Mouse (Mus musculus) myocyte (in vitro differentiated cells): ENCODE data around the gene Olfr603. TPM values are rescaled to one million over a fixed set of nuclear protein-coding genes. Genes with fewer than 3 reads are reported as not detected.

ENCODE experiments used
- H3K27me3 ChIP-seq: one replicate; pipeline ENCODE4 v1.6.1; 2011; ENCODE audit not compliant: control insufficient read depth, insufficient read depth, insufficient read length
- H3K36me3 ChIP-seq: one replicate; pipeline ENCODE4 v1.6.1; 2011; ENCODE audit not compliant: control insufficient read depth, insufficient read depth
- H3K4me2 ChIP-seq: one replicate; pipeline ENCODE4 v1.6.1; 2011; ENCODE audit warnings: low read depth, control low read depth
- H3K4me3 ChIP-seq: one replicate; pipeline ENCODE4 v1.5.1; 2011; ENCODE audit warnings: mild to moderate bottlenecking, control low read depth, moderate library complexity
- H3K79me2 ChIP-seq: one replicate; pipeline ENCODE4 v1.6.1; 2011; ENCODE audit not compliant: control insufficient read depth, insufficient read depth
- H3ac ChIP-seq: one replicate; pipeline ENCODE4 v1.6.1; 2011; ENCODE audit not compliant: control insufficient read depth, insufficient read length
- CEBPB ChIP-seq: IDR thresholded peaks from 2 replicates; pipeline ENCODE4 v1.6.1; 2011; ENCODE audit warnings: mild to moderate bottlenecking, moderate library complexity; ENCODE audit not compliant: poor library complexity, insufficient read depth, severe bottlenecking
- E2F4 ChIP-seq: IDR thresholded peaks from one replicate; pipeline ENCODE4 v1.6.1; 2011; ENCODE audit warnings: mild to moderate bottlenecking, control low read depth, moderate library complexity; ENCODE audit not compliant: insufficient read depth
- MAX ChIP-seq: IDR thresholded peaks from one replicate; pipeline ENCODE4 v1.6.1; 2011; ENCODE audit warnings: low read depth, mild to moderate bottlenecking, control low read depth
- MYOD1 ChIP-seq, 3 experiments: IDR thresholded peaks; one replicate each; pipeline ENCODE4 v1.6.1; 2011; ENCODE audit warnings: control low read depth in 2 of 3, low read depth in 2 of 3, mild to moderate bottlenecking in 2 of 3, moderate library complexity in 1 of 3; ENCODE audit not compliant: insufficient read length in 2 of 3, control insufficient read depth in 1 of 3
- MYOG ChIP-seq, 3 experiments: IDR thresholded peaks; one replicate each; pipeline ENCODE4 v1.6.1; 2011; ENCODE audit warnings: control low read depth in 2 of 3, low read depth in 2 of 3, mild to moderate bottlenecking in 2 of 3; ENCODE audit not compliant: insufficient read length in 2 of 3, control insufficient read depth in 1 of 3, insufficient read depth in 1 of 3
- POLR2A ChIP-seq: IDR thresholded peaks from one replicate; pipeline ENCODE4 v1.6.1; 2011; ENCODE audit warnings: low read depth, mild to moderate bottlenecking, control low read depth, moderate library complexity; ENCODE audit not compliant: insufficient read length
- POLR2AphosphoS2 ChIP-seq: IDR thresholded peaks from one replicate; pipeline ENCODE4 v1.6.1; 2011; ENCODE audit warnings: low read depth, control low read depth; ENCODE audit not compliant: insufficient read length
- REST ChIP-seq: IDR thresholded peaks from one replicate; pipeline ENCODE4 v1.6.1; 2011; ENCODE audit warnings: mild to moderate bottlenecking, control low read depth, moderate library complexity; ENCODE audit not compliant: insufficient read depth, insufficient read length
- SRF ChIP-seq: IDR thresholded peaks from one replicate; pipeline ENCODE4 v1.6.1; 2011; ENCODE audit warnings: low read depth; ENCODE audit not compliant: control insufficient read depth, insufficient read length
- TCF12 ChIP-seq: IDR thresholded peaks from one replicate; pipeline ENCODE4 v1.6.1; 2011; ENCODE audit warnings: mild to moderate bottlenecking, control low read depth; ENCODE audit not compliant: poor library complexity, insufficient read depth, severe bottlenecking
- TCF3 ChIP-seq: IDR thresholded peaks from one replicate; pipeline ENCODE4 v1.6.1; 2011; ENCODE audit warnings: low read depth, control low read depth; ENCODE audit not compliant: insufficient read length
- USF1 ChIP-seq: IDR thresholded peaks from one replicate; pipeline ENCODE4 v1.6.1; 2011; ENCODE audit warnings: low read depth, mild to moderate bottlenecking, control low read depth, moderate library complexity
- polyA plus RNA-seq: library from polyadenylated mRNA; unstranded; fragments of >200 nt; fragmentation: generic; extraction: Trizol; gene quantifications from one replicate; pipeline ENCODE4 v1.2.1, GENCODE M21; 2012; ENCODE audit warnings: missing spikeins

Gene Olfr603
- polyA plus RNA-seq, 1 experiment: not detected

DNA sequence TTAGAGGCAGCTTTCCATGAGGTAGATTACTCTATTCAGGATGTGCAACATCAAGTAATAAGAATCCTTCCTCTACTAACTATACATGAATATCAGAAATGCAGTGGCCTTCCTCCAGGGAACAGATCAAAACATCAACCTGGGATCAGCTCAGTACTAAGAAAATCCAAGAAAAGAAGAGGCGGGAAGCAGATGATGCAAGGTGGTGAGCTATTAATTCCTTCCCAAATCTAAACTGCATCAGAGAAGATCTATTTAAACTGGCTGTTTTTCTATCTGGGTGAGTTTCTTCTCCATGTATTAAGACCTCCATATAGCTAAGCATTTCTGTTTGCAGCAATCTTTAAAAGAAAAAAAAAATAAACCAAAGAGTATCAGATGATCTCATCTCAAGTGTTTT, 50.4 kb downstream of the Olfr603 start, which contains the start of gene Olfr599:
Olfr599 (plus strand) TSS at position 301 of the 400 bp plus-strand sequence.
- Histone ChIP-seq H3K79me2 (no peaks in the 10 kb centered on the region), H3K4me3 (no peak within 1 kb of the TSS), H3K4me2 (no peak within 1 kb of the TSS), H3ac (no peak within 1 kb of the TSS), H3K27me3 (no peaks in the 10 kb centered on the region), H3K36me3 (no peaks in the 10 kb centered on the region)
- TF ChIP-seq POLR2A (no peak), TCF12 (no peak), MAX (no peak), MYOG (IDR thresholded peaks at IDR 0.05; ENCODE audit: control insufficient read depth in 1 of 3, insufficient read depth in 1 of 3, insufficient read length in 2 of 3, low read depth in 2 of 3) (no peak), POLR2AphosphoS2 (no peak), E2F4 (no peak), USF1 (no peak), REST (no peak), SRF (no peak), TCF3 (no peak), MYOD1 (IDR thresholded peaks at IDR 0.05; ENCODE audit: control insufficient read depth in 1 of 3, insufficient read length in 2 of 3, low read depth in 2 of 3) (no peak), CEBPB (no peak)

Other genes with a start within 250 kb of the Olfr603 start
- not detected for gene Olfr588-ps1, start 245.3 kb downstream of the Olfr603 start, polyA plus RNA-seq
- not detected for gene Olfr589, start 229.8 kb downstream of the Olfr603 start, polyA plus RNA-seq
- gene Olfr591, start 207.8 kb downstream of the Olfr603 start, polyA plus RNA-seq: not detected
- not detected for gene Olfr592, start 201.4 kb downstream of the Olfr603 start, polyA plus RNA-seq
- gene Olfr593, start 174.3 kb downstream of the Olfr603 start, polyA plus RNA-seq: not detected
- gene Olfr594, start 169.2 kb downstream of the Olfr603 start, polyA plus RNA-seq: not detected
- 0.05 TPM for gene Usp17ld, start 133.7 kb downstream of the Olfr603 start, polyA plus RNA-seq
- not detected for gene Olfr596, start 80.5 kb downstream of the Olfr603 start, polyA plus RNA-seq
- gene Olfr597, start 69.9 kb downstream of the Olfr603 start, polyA plus RNA-seq: not detected
- gene Olfr598, start 62.6 kb downstream of the Olfr603 start, polyA plus RNA-seq: not detected
- gene Olfr599, start 50.3 kb downstream of the Olfr603 start, polyA plus RNA-seq: not detected
- not detected for gene Olfr600, start 36.5 kb downstream of the Olfr603 start, polyA plus RNA-seq
- not detected for gene Olfr601, start 23.5 kb downstream of the Olfr603 start, polyA plus RNA-seq
- gene Usp17lc, start 28.9 kb upstream of the Olfr603 start, polyA plus RNA-seq: not detected
- gene Olfr605, start 59.3 kb upstream of the Olfr603 start, polyA plus RNA-seq: not detected
- gene Olfr606, start 62.9 kb upstream of the Olfr603 start, polyA plus RNA-seq: not detected
- not detected for gene Olfr607, start 78.0 kb upstream of the Olfr603 start, polyA plus RNA-seq
- gene Olfr608, start 83.7 kb upstream of the Olfr603 start, polyA plus RNA-seq: not detected
- not detected for gene Olfr609, start 111.9 kb upstream of the Olfr603 start, polyA plus RNA-seq
- not detected for gene Olfr610, start 125.9 kb upstream of the Olfr603 start, polyA plus RNA-seq
- not detected for gene Olfr611, start 134.7 kb upstream of the Olfr603 start, polyA plus RNA-seq
- gene Olfr612, start 156.5 kb upstream of the Olfr603 start, polyA plus RNA-seq: not detected
- gene Olfr613, start 161.9 kb upstream of the Olfr603 start, polyA plus RNA-seq: not detected
- gene Olfr615, start 169.9 kb upstream of the Olfr603 start, polyA plus RNA-seq: not detected
- not detected for gene Olfr616, start 183.0 kb upstream of the Olfr603 start, polyA plus RNA-seq
- not detected for gene Olfr617, start 186.9 kb upstream of the Olfr603 start, polyA plus RNA-seq
- gene Olfr618, start 203.9 kb upstream of the Olfr603 start, polyA plus RNA-seq: not detected
- not detected for gene Olfr619, start 214.4 kb upstream of the Olfr603 start, polyA plus RNA-seq
- not detected for gene Olfr620, start 226.4 kb upstream of the Olfr603 start, polyA plus RNA-seq